Mouse (Mus musculus) forebrain, embryonic 12.5 days (tissue): ENCODE data around the gene Scn1b. TPM values are rescaled to one million over a fixed set of nuclear protein-coding genes. Genes with fewer than 3 reads are reported as not detected.

Source experiments
- ATAC-seq: fragments of 200-750 bp; cut with Nextera tagmentation; 2 replicates; pipeline ENCODE4 v1.8.0; 2017; ENCODE audit warnings: moderate TSS enrichment; ENCODE audit not compliant: low FRiP score
- H3K27ac ChIP-seq: fragments of 300-500 bp; sonication (generic); 2 replicates; pipeline ENCODE4 v1.5.1; 2016; ENCODE audit warnings: mild to moderate bottlenecking
- H3K27me3 ChIP-seq: fragments of 300-500 bp; sonication (generic); 2 replicates; pipeline ENCODE4 v1.6.1; 2016; ENCODE audit warnings: mild to moderate bottlenecking
- H3K36me3 ChIP-seq: fragments of 300-500 bp; sonication (generic); replicated peaks from 2 replicates; pipeline ENCODE4 v1.6.1; 2016; ENCODE audit warnings: mild to moderate bottlenecking
- H3K4me1 ChIP-seq: fragments of 300-500 bp; sonication (generic); 2 replicates; pipeline ENCODE4 v1.6.1; 2016
- H3K4me2 ChIP-seq: fragments of 300-500 bp; sonication (generic); 2 replicates; pipeline ENCODE4 v1.6.1; 2016; ENCODE audit warnings: mild to moderate bottlenecking, moderate library complexity
- H3K4me3 ChIP-seq: fragments of 300-500 bp; sonication (generic); replicated peaks from 2 replicates; pipeline ENCODE4 v1.5.1; 2016; ENCODE audit warnings: mild to moderate bottlenecking
- H3K9ac ChIP-seq: fragments of 300-500 bp; sonication (generic); 2 replicates; pipeline ENCODE4 v1.6.1; 2016; ENCODE audit warnings: mild to moderate bottlenecking
- H3K9me3 ChIP-seq: fragments of 300-500 bp; sonication (generic); 2 replicates; pipeline ENCODE4 v1.6.1; 2016
- WGBS: fragments of 180-500 bp; shearing (Covaris S2); methylation state at CpG from one replicate; pipeline ENCODE4 v1.1.7; 2016; 5-methylcytosine and 5-hydroxymethylcytosine counted together
- polyA plus RNA-seq: library from polyadenylated mRNA; unstranded; fragments of >200 nt; fragmentation: Nextera tagmentation; extraction: Ambion mirVana; gene quantifications from 2 replicates; pipeline ENCODE4 v1.2.1, GENCODE M21; 2016

Gene Scn1b
- polyA plus RNA-seq, 1 experiment from 2014 or later: 1.1 TPM

- Histone ChIP-seq H3K27ac (no peak overlapping the region), H3K4me1 (peaks cover 33% of the 10 kb centered on the region), H3K9ac (no peak overlapping the region), H3K4me2 (no peak overlapping the region), H3K4me3 (no peak overlapping the region), H3K9me3 (no peaks in the 10 kb centered on the region), H3K27me3 (no peaks in the 10 kb centered on the region), H3K36me3 (peaks cover 68% of the 10 kb centered on the region)
- 98% methylated on average over 16 of the region's 16 CpGs for WGBS
- ATAC-seq: no peak
These were observed 18.1 kb upstream of the Scn1b start for GRCm38 (mm10) chr7:31144886-31145285.

- Histone ChIP-seq H3K9me3 (no peaks in the 10 kb centered on the region), H3K4me1 (peaks cover 3% of the 10 kb centered on the region; the same call in 1 of the 2 replicates), H3K4me2 (no peak overlapping the region), H3K27me3 (no peaks in the 10 kb centered on the region), H3K36me3 (peaks cover 93% of the 10 kb centered on the region), H3K9ac (no peak overlapping the region), H3K4me3 (no peak overlapping the region), H3K27ac (no peak overlapping the region)
- 91% methylated on average over 10 of the region's 10 CpGs for WGBS
- no peak for ATAC-seq
These were observed 14.1 kb upstream of the Scn1b start for GRCm38 (mm10) chr7:31140941-31141340.

GRCm38 (mm10) chr7:31140302-31140701 is 13.5 kb upstream of the Scn1b start:
- H3K27me3 ChIP-seq: no peaks in the 10 kb centered on the region
- 93% methylated on average over 4 of the region's 4 CpGs for WGBS
- no peak overlapping the region for H3K27ac ChIP-seq

GRCm38 (mm10) chr7:31139765-31140164 is 13.0 kb upstream of the Scn1b start:
- Histone ChIP-seq H3K4me3 (no peak overlapping the region), H3K9ac (no peak overlapping the region), H3K4me2 (no peak overlapping the region), H3K36me3 (peaks cover 93% of the 10 kb centered on the region), H3K27me3 (no peaks in the 10 kb centered on the region), H3K9me3 (no peaks in the 10 kb centered on the region), H3K4me1 (no peaks in the 10 kb centered on the region), H3K27ac (no peak overlapping the region)
- peak; percentile 53 for ATAC-seq
- WGBS: 71% methylated on average over 5 of the region's 5 CpGs

More at GRCm38 (mm10) chr7:31140302-31140701, 13.5 kb upstream of the Scn1b start:
- Histone ChIP-seq H3K9me3 (no peaks in the 10 kb centered on the region), H3K9ac (no peak overlapping the region), H3K4me1 (no peaks in the 10 kb centered on the region), H3K36me3 (peaks cover 93% of the 10 kb centered on the region), H3K4me3 (no peak overlapping the region), H3K4me2 (no peak overlapping the region)
- ATAC-seq: no peak

GRCm38 (mm10) chr7:31135717-31136116 is 8.9 kb upstream of the Scn1b start:
- Histone ChIP-seq H3K36me3 (peaks cover 100% of the 10 kb centered on the region), H3K27me3 (no peaks in the 10 kb centered on the region), H3K4me3 (no peak overlapping the region), H3K9ac (no peak overlapping the region), H3K9me3 (no peaks in the 10 kb centered on the region), H3K27ac (no peak overlapping the region), H3K4me2 (no peak overlapping the region), H3K4me1 (no peaks in the 10 kb centered on the region)
- ATAC-seq: no peak
- 93% methylated on average over 10 of the region's 10 CpGs for WGBS

GRCm38 (mm10) chr7:31131866-31132265 is 5.1 kb upstream of the Scn1b start:
- H3K9ac ChIP-seq: no peak overlapping the region
- no peak overlapping the region for H3K27ac ChIP-seq
- peaks cover 20% of the 10 kb centered on the region for H3K27me3 ChIP-seq
- peaks cover 8% of the 10 kb centered on the region for H3K4me1 ChIP-seq
- ATAC-seq: no peak
- H3K9me3 ChIP-seq: no peaks in the 10 kb centered on the region
- no peak overlapping the region for H3K4me2 ChIP-seq
- WGBS: 94% methylated on average over 4 of the region's 4 CpGs
- peaks cover 90% of the 10 kb centered on the region for H3K36me3 ChIP-seq
- H3K4me3 ChIP-seq: no peak overlapping the region

GRCm38 (mm10) chr7:31130841-31131240 is 4.0 kb upstream of the Scn1b start:
- H3K4me3 ChIP-seq: no peak overlapping the region
- peaks cover 79% of the 10 kb centered on the region for H3K36me3 ChIP-seq
- no peak overlapping the region for H3K27ac ChIP-seq
- H3K27me3 ChIP-seq: peaks cover 31% of the 10 kb centered on the region
- no peak overlapping the region for H3K9ac ChIP-seq
- ATAC-seq: no peak
- H3K4me1 ChIP-seq: peaks cover 13% of the 10 kb centered on the region
- H3K9me3 ChIP-seq: no peaks in the 10 kb centered on the region
- WGBS: 42% methylated on average over 4 of the region's 4 CpGs
- H3K4me2 ChIP-seq: no peak overlapping the region

GRCm38 (mm10) chr7:31130197-31130596 is 3.4 kb upstream of the Scn1b start:
- 93% methylated on average over 7 of the region's 7 CpGs for WGBS
- Histone ChIP-seq H3K9ac (no peak overlapping the region), H3K27me3 (peaks cover 37% of the 10 kb centered on the region), H3K9me3 (no peaks in the 10 kb centered on the region), H3K4me1 (peaks cover 13% of the 10 kb centered on the region), H3K4me2 (no peak overlapping the region), H3K4me3 (no peak overlapping the region), H3K27ac (no peak overlapping the region), H3K36me3 (peaks cover 73% of the 10 kb centered on the region)
- no peak for ATAC-seq

GRCm38 (mm10) chr7:31128157-31128705 is 1.4 kb upstream of the Scn1b start:
- Histone ChIP-seq H3K27me3 (peaks cover 47% of the 10 kb centered on the region), H3K4me1 (peaks cover 13% of the 10 kb centered on the region), H3K27ac (no peak overlapping the region), H3K9ac (no peak overlapping the region), H3K36me3 (peaks cover 53% of the 10 kb centered on the region), H3K4me2 (no peak overlapping the region), H3K4me3 (no peak overlapping the region), H3K9me3 (no peaks in the 10 kb centered on the region)
- peak; percentile 6; the same call in 1 of the 2 replicates for ATAC-seq
- WGBS: 65% methylated on average over 9 of the region's 9 CpGs

- 1% methylated on average over 49 of the region's 53 CpGs for WGBS
- peaks cover 47% of the 10 kb centered on the region for H3K27me3 ChIP-seq
These were observed 522 bp downstream of the Scn1b start for GRCm38 (mm10) chr7:31126211-31126751.

GRCm38 (mm10) chr7:31125116-31125515 is 1.7 kb downstream of the Scn1b start:
- Histone ChIP-seq H3K4me2 (no peak overlapping the region), H3K27me3 (peaks cover 47% of the 10 kb centered on the region), H3K4me1 (peaks cover 13% of the 10 kb centered on the region), H3K9ac (no peak overlapping the region), H3K9me3 (no peaks in the 10 kb centered on the region), H3K27ac (no peak overlapping the region), H3K4me3 (no peak overlapping the region), H3K36me3 (peaks cover 22% of the 10 kb centered on the region)
- 90% methylated on average over 13 of the region's 13 CpGs for WGBS
- no peak for ATAC-seq

More at GRCm38 (mm10) chr7:31126211-31126751, 522 bp downstream of the Scn1b start:
- H3K27ac ChIP-seq: no peak overlapping the region
- peak overlapping the region; percentile 91 for H3K4me2 ChIP-seq
- no peaks in the 10 kb centered on the region for H3K9me3 ChIP-seq
- 0 out of 2 replicates have a peak, but pooled peaks have one; percentile 10 for ATAC-seq
- peak overlapping the region; percentile 63 for H3K9ac ChIP-seq
- H3K4me1 ChIP-seq: peaks cover 13% of the 10 kb centered on the region
- H3K36me3 ChIP-seq: peaks cover 34% of the 10 kb centered on the region
- peak overlapping the region; percentile 55 for H3K4me3 ChIP-seq

- peaks cover 15% of the 10 kb centered on the region for H3K36me3 ChIP-seq
- no peak overlapping the region for H3K27ac ChIP-seq
- no peak for ATAC-seq
- no peak overlapping the region for H3K4me3 ChIP-seq
- peaks cover 47% of the 10 kb centered on the region for H3K27me3 ChIP-seq
- peaks cover 13% of the 10 kb centered on the region for H3K4me1 ChIP-seq
- H3K9me3 ChIP-seq: no peaks in the 10 kb centered on the region
- H3K4me2 ChIP-seq: no peak overlapping the region
- 83% methylated on average over 5 of the region's 5 CpGs for WGBS
- no peak overlapping the region for H3K9ac ChIP-seq
These were observed 2.4 kb downstream of the Scn1b start for GRCm38 (mm10) chr7:31124381-31124780.

GRCm38 (mm10) chr7:31123697-31124096 is 3.1 kb downstream of the Scn1b start:
- WGBS: 91% methylated on average over 3 of the region's 3 CpGs
- peaks cover 45% of the 10 kb centered on the region for H3K27me3 ChIP-seq
- no peaks in the 10 kb centered on the region for H3K9me3 ChIP-seq
- H3K4me3 ChIP-seq: no peak overlapping the region
- no peak overlapping the region for H3K9ac ChIP-seq
- H3K27ac ChIP-seq: no peak overlapping the region
- ATAC-seq: no peak
- no peak overlapping the region for H3K4me2 ChIP-seq
- H3K4me1 ChIP-seq: peaks cover 13% of the 10 kb centered on the region
- peaks cover 8% of the 10 kb centered on the region for H3K36me3 ChIP-seq
